Mouse (Mus musculus): ENCODE results near the gene Cdhr4.

GRCm38 (mm10) chr9:108048566-108048955, 56.3 kb downstream of the Cdhr4 start:
- no peak for TF ChIP-seq CTCF (IDR thresholded peaks at IDR 0.05; ENCODE audit: borderline replicate concordance, control insufficient read depth, extremely low read depth, insufficient read depth, low read length, poor library complexity)
- TF ChIP-seq POLR2A (IDR thresholded peaks at IDR 0.05; ENCODE audit: control insufficient read depth, extremely low read depth, insufficient read depth, low read length, poor library complexity), result no peak

All from thymus, adult 2 months (tissue).